Mouse (Mus musculus) layer of hippocampus, adult 8-10 months (tissue): ENCODE measurements around the gene Cnpy4. TPM values are rescaled to one million over a fixed set of nuclear protein-coding genes. Genes with fewer than 3 reads are reported as not detected.

Experiments
- DNase-seq, 2 experiments: peaks; one replicate each; pipeline ENCODE4 v3.0.0; 2022; ENCODE audit warnings: low spot score in 2 of 2
- total RNA-seq, 4 experiments: library from RNA; stranded (reverse); gene quantifications; 2 replicates each; pipeline ENCODE4 v1.2.4; 2022

Gene Cnpy4
- 10 to 100 TPM; 12.1 to 14.7 (median 13.6) TPM for total RNA-seq

DNA sequence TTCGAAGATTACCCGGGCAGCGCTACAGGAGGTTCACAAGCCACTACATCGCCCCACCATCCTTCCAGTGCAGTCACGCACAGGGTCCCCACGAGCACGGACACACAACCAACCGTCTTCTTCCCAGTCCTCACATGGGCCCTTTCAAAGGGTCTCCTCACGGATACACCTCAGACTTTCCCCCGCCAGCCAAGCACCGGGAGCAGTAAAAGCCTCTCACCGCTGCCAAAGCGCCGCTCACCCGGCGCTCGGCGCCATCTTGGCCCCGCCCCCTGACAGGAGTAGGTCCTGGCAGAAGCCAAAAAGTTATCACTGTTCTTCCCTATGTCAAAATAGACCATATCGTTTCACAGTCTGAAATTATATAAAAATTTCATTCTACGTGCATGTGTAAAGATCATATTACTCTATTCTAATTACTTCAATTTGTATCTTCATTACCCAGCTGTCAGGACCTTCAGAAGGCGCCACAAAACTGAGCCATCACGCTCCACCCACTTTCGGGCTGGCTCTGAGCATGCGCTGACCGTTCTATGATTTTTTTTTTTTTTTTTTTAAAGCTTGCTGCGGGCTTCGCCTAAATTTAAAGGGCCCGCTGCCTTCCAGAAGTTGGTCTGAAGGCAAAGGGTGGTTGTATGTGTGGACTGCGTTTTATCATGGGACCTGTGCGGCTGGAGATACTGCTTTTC is at the start of gene Cnpy4, which contains the start of gene Taf6:
Cnpy4 (plus strand) TSS at position 536 of the 689 bp plus-strand sequence.
Taf6 (minus strand) TSS at position 502 of the 689 bp plus-strand sequence.
- peak; percentile 74 to 84 for DNase-seq

DNA sequence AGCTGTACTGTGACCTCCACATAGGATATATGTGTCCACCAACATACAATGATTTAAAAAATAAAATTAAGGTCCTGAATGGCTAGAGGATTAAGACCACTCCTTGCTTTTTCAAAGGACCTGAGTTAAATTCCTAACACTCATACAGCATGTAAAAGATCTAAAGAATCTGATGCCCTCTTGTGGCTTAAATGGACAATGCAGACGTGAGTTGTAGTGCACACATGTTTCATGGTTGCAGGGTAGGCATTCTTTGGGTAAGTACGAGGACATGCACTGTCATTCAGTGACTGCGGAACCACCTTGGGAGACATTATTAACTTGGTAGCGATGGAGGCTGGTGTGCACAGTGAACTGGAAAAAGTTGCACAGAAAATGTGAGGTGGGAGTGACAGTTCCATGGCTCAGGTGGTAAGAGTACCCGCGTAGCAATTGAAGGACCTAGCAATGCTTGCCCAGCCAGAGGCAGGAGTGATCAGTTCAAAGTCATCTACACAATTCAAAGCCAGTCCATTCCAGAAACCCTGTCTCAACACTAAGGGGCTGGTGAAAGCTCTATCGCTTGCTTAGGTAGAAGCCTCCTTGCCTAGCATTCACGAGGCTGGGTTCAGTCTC is 49.2 kb upstream of the Cnpy4 start:
- DNase-seq = no peak

DNA sequence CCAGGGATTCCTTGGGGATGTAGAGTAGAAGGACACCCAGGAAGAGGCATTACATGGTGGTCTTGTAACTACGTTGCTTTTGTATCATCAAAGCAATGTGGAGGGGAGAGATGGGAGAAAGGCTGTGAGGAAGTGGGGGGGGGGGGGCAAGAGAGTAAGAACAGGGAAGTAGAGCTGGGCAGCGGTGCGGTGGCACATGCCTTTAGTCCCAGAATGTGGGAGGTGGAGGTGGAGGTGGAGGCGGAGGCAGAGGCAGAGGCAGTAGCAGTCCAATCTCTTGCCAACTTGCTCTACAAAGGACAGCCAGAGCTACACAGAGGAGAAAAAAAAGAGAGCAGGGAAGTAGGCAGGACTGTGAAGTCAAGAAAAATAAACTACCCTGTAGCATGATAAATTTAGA is 48.7 kb upstream of the Cnpy4 start:
- no peak for DNase-seq

DNA sequence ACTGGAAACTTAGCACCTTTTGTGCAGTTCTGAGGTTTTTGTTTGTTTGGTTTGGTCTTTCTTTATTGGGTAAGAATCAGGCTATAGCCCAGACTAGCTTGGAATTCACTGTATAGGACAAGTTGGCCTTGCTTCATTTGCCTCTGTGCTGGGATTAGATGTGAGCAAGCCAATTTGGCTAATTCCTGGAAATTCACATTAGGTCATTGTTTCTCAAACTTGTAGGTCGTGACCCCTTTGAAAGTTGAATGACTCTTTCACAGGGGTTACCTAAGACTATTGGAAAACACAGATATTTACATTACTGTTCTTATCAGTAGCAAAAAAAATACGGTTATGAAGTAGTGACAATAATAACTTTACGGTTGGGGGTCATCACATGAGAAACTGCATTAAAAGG is 32.9 kb upstream of the Cnpy4 start:
- DNase-seq = no peak

DNA sequence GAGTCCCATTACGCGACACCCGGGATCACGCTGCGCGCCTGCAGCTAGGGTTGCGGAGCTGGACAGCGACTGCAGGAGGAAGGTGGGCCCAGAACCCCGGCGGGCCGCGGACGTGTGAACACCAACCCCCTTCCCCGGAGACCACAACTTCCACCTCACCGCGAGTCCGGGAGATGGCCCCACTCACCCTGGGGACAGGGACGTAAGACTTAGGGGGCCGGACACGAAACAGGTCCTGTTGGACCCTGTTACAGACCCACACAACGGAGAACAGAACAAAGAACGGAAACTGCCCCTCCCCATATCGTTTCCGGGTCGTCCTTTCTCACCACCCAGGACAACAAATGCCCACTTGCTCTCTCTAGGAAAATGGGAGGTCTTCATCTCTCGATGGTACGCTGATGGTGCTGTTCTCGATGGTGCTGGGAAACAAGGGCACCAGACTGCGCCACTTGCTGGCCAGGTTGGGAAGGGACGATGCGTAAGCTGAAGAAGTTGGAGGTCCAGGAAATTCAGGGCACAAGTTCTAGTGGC is 31.8 kb upstream of the Cnpy4 start, which contains the start of gene Zfp113:
Zfp113 (minus strand) TSS at position 302 of the 534 bp plus-strand sequence.
- DNase-seq = peak; percentile 89

DNA sequence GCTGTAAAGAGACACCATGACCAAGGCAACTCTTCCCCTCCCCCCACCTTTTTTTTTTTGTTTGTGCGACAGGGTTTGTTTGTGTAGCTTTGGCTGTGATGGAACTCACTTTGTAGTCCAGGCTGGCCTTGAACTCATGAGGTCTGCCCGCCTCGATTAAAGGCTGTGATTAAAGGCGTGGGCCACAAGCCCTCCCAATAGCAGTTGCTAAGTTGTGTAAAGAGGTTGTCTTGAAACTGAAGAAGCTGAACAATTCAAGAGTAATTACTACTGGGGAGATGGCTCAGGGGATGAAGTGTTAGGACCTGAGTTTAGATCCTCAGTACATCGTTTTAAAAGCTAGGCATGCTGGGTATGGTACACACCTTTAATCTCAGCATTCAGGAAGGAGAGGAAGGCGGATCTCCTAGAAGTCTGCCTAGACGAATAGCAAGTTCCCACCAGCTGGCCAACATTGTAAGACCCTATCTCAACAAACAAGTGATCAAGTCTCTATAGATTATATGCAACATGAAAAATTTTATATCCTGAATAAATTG is 27.0 kb upstream of the Cnpy4 start:
- no peak for DNase-seq

DNA sequence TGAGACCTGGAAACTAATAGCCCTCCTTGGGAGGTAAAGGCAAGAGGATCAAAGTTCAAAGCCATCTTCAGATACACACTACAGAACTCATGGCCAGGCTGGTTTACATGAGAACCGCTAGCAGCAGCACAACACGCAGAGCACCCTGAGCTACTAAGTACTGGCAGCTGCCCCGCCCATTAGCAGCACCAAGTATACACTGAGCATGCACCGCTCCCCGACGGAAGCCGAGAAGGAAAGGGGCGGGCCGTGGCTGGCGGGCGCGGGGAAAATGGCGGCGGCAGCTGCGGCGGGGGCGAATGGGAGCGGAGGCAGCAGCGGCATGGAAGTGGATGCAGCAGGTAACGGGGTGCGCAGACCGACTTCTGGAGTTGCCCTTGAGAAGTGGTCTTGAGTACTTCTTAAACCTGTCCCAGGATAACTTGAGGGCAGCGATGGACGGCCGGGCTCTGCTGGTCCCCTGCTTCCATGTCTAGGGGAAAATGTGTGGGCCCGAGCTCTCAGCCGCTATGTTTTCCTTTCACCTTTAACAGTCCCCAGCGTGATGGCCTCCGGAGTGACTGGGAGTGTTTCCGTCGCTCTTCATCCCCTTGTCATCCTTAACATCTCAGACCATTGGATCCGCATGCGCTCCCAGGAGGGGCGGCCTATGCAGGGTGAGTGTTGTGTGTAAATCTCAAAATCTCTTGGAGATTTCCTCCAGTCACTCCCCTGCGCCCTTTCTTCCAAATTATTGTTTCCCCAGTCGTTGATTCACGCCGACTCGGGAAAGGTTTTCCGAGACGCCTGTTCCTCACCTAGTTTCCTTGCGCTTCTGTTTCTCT is 26.2 kb upstream of the Cnpy4 start, which contains the start of gene Cops6:
Cops6 (plus strand) TSS at position 230 of the 824 bp plus-strand sequence.
- DNase-seq = peak; percentile 90 to 93

DNA sequence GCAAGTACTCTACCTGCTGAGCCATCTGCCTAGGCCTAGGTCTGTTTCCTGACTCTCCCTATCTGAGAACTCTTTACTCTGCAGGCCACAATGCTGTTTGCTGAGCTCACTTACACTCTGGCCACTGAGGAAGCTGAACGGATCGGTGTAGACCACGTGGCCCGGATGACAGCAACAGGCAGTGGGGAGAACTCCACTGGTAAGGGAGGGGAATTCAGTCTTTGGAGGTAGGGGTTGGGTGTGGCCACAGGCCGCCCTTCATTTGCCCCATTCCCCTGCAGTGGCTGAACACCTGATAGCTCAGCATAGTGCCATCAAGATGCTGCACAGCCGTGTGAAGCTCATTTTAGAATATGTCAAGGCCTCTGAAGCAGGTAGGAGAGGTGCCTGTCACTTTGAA is 24.2 kb upstream of the Cnpy4 start:
- DNase-seq = no peak

DNA sequence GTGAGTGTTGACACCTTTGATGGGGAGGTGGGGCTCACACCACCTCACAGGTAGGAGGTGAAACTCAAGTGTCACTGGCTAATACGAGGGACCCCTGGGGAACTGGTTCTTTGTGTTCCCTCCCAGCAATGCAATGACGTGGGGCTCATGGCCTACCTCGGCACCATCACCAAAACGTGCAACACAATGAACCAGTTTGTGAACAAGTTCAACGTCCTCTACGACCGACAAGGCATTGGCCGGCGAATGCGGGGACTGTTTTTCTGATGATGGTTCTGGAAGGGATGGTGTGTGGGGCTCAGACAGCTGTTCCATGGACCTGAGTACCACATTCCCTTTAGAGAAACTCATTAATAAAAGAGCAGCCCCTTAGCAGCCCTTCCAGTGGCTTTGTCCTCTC is 23.7 kb upstream of the Cnpy4 start:
- DNase-seq = no peak

DNA sequence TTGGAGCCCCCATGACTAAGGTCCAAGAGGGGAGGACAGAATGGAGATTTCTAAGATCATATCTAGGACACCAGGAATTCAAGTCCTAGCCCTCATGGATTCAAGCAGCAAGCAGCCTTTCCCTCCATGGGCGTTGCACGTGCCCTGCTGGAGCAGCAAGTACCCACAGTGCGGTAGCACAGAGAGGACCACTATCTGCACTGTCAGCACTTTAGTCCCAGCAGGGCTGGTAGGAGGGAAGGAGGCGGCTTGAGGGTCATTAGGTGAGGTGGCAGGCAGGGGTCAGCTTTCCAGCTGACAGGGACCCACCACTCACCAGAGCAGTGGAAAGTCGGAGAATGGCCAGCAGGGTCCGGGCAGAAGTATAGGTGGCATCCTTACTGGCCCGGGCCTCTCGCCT is 21.7 kb upstream of the Cnpy4 start:
- no peak for DNase-seq

DNA sequence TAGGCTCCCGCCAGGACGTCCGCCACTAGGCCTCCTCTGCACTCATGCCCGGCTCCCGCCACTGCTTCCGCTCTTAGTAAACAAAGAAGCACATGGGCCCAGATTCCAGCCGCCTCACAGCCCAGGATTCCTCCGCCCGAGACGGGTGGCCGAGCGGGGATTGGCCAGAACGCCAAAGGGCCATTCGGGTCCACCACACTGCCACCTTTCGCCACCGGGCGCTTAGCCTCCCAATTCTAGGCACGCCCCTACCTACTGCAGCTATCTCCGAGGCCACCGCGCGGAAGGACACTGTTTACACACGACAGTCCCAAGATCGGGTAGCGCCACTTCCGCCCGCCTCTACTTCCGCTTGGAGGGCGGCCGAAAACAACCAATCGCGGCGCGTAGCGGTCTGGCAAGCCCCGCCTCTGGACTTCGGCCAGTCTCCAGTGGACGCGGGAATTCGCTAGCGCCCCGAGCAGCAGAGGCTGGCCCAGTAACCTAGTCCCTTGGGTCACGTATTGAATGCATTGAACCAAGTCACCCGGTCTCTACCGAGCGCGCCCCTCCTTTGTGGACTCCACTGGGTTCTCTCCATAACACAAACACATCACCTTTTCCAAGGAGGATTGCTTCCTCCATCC is 16.2 kb upstream of the Cnpy4 start:
- peak; percentile 90 to 95 for DNase-seq

DNA sequence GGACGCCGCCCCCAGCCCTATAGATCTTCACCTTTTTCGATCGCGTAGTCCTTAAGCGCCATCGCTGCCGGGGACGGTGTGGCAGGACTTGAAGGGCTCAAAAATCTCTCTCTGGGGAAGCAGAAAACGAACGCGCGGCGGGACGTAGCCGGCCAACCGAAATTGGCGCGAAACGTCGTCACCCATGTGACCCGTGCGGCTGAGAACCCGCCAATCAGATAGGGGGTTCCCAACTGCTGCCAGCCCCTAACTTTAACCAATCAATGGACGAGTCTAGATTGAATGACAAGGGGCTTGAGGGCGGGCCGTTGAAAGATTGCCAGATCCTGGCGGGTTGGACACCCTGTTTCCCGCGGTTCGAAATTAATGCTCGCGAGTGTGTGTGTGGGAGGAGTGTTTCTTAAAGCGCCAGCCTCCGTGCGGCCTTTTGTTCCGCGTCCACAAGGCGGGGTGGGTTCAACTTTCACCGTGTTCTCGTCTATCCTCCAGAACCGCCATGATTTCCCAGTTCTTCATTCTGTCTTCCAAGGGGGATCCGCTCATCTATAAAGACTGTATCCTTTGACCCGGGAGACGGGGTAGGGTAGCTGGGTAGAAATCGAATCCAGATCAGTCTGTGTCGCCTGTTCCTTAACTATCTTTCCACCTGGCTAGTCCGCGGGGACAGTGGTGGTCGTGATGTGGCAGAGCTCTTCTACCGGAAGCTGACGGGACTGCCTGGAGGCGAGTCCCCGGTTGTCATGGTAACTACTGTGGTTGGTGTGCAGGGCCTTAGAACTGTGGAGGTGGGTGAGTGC is 15.4 kb upstream of the Cnpy4 start, which contains the start of the genes Ap4m1 and Mcm7:
Ap4m1 (plus strand) TSS at position 308 of the 797 bp plus-strand sequence.
Mcm7 (minus strand) TSS at position 728 of the 797 bp plus-strand sequence.
- peak; percentile 98 for DNase-seq

DNA sequence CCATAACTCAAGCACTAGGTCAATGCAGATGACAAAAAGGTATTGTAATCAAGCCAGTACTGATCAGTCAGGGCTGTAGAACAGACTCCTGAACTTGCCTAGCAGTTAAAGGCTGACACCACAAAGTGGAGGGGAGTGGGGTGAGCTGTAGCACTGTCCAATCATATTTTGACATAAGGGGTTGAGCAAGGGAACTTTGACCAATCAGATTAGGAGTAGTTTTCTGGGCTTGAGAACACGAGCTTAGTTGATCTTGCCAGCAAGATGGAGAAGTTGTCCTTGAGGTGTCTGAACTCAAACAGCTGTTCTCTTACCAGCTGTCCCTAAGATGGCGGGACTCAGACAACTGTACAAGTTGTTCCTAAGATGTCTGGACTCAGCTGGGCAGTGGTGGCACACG is 14.1 kb upstream of the Cnpy4 start:
- no peak for DNase-seq

DNA sequence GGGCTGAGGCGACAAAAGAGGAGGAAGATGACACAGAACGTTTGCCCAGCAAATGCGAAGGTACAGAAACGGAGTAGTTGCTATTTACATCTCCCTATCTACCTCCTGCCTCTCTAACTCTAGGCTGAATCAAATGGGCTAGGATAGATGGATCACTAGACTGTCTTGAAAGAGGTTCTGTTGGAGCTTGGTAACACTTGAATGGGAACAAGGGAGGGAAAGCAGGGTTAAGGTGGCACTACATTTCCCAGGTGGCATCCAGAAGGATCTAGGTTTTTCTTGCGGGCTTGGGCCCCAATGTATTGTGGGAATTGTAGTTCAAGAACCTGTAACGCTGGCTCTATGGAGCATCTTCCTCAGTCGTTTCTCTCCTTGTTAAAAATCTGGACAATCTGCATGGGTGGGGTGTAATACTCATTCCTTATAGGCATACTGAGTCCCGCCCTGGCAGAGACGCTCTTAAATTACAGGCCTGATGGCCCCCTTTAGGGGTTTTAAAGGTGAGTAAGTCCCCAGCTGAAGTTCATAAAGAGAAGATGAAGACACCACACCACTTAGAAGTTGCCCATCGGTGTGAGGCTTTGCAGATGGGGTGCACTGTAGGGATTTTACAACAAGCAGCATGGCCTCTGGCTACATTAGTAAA is 499 bp downstream of the Cnpy4 start:
- peak; percentile 75 to 76 for DNase-seq

DNA sequence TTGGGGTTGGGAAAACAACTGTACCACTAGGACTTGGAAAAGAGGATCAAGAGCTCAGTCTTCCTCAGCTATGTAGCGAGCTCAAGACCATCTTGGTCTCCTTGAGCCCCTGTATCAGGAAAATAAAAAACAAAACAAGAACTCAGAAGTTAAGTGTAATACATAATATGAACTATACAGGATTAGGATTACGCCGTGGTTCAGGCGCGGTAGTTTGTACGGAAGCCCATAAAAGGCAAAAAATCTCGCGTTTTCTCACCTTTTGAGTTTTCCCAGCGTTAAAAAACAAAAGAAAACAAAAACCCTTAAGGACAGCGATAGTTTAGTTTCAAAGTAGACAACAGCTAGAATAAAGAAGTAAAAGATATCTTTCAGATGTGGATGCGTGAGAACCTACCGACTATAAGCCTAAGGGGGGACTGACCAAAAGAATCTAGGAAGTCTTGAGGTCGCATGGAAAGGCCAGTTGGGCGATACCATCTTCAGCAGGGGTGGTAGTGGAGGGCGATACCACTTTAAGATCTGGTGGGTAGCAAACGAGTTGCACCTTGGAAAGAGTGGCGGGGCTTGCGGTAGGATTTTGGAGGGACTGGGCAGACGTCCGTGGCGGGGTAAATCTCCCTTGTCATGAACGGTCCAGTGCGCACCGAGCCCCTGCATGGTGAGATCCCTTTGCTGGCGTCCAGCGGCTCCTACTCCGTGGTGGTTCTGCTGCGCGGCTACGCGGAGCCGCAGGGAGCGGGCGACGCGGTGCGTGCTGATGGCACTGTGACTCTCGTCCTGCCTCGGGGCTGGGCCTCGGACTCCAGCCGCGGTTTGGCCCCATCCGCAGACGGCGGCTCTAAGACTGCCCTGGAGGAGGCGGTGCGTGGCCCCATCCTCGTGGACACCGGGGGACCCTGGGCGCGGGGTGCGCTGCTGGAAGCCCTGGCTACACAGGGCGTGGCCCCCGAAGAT is 6.8 kb downstream of the Cnpy4 start, which contains the start of gene Mblac1:
Mblac1 (plus strand) TSS at position 544 of the 957 bp plus-strand sequence.
- peak; percentile 78 to 83 for DNase-seq

DNA sequence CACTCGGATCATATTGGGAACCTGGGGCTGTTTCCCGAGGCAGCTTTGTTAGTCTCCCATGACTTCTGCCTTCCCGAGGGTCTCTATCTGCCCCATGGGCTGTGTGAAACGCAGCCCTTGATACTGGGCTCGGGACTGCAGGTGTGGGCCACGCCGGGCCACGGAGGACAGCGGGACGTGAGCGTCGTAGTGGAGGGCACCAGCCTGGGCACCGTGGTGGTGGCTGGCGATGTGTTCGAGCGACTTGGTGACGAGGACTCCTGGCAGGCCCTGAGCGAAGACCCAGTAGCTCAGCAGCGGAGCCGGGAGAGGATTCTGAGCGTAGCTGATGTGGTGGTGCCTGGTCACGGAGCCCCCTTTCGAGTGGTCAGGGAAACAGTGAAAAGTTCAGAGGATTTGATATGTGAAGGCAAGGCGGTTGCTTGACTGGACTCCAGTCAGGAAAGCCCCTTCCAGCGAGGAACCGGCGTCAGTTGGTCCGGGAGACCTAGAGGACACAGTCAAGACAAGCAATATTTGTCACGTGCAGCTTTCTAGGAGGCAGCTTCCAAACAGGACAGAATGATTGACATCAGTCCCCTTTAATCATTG is 7.6 kb downstream of the Cnpy4 start:
- peak in 1 of 2 experiments; percentile 30 for DNase-seq

DNA sequence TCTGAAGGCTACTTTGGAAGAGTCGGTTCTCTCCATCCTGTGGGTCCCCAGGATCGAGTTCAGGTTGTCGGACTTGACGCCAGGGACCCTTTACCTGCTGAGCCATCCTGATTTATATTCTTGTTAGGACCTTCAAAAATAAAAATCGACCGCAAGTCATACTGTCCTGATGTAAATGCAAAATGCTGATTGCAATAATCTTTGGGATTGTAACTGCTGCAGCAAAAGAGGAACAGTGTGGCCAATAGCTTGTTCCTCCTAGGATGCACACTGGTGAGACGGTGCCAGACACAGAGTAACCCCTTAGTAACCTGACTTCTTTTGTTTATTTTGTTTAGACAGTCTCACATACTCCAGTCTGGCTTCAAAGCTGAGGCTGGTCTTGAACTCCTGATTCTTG is 8.2 kb downstream of the Cnpy4 start:
- no peak for DNase-seq

DNA sequence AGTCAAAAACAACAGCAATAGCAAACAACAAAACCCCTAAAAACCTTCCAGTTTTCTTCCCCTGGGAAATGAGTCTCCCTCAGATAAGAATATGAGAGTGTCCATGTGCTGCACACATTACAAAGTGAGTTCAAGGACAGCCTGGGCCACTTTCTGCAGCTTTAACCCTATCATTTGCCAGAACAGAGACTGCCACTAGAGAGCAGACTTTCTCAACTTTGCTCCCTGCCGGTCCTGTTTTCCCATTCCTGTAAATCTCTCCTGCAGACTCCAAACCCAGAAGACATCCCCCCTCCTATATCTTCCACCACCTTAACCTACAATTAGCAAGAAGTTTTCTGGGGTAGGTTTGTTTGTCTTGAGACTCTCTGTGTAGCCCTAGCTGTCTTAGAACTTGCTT is 12.3 kb downstream of the Cnpy4 start:
- no peak for DNase-seq
